Mouse (Mus musculus): ENCODE results near the gene Serpina3c. TPM values are rescaled to one million over a fixed set of nuclear protein-coding genes. Genes with fewer than 3 reads are reported as not detected.
A peak's percentile ranks its signal among the peaks of the same experiment; 100 is the strongest.
"Not testable (repeated sequence)": the region's sequence is repeated elsewhere in the genome, so short reads cannot be mapped to it uniquely, and the experiment has no call there.

The Serpina3c gene
- polyA plus RNA-seq, 1 experiment from 2014 or later: not detected

DNA sequence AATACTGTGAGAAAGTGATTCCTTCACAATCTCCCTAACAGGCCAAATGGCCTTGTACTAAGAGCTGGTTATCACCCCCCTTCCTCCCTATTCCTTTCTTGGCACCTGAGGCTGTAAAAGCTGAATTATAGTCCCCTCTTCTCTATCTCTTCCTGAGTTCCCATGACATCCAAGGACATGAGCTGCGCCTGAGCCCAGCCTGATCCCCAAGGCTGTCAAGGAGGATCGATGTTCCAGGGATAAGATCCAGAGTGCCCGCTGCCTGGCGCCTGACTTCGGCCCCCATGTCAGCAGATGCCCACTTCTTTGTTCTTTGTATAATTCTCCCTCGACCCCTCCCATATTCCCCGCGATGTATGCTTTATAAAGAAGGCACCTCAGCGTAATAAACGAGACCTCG lies 41.3 kb downstream of the Serpina3c start, which contains the start of gene Serpina3a:
Serpina3a (plus strand) TSS at position 392 of the 400 bp plus-strand sequence.
- H3K4me2 ChIP-seq; H3K4me1 ChIP-seq (replicated peaks); H3K4me3 ChIP-seq (replicated peaks); H3K36me3 ChIP-seq (replicated peaks); H3K9me3 ChIP-seq (replicated peaks); H3K27ac ChIP-seq (replicated peaks); ATAC-seq (ENCODE audit: insufficient read depth); H3K9ac ChIP-seq; H3K27me3 ChIP-seq: not testable (repeated sequence)
- WGBS (ENCODE audit: insufficient replicate concordance): 67% methylated on average over 11 of the region's 11 CpGs

DNA sequence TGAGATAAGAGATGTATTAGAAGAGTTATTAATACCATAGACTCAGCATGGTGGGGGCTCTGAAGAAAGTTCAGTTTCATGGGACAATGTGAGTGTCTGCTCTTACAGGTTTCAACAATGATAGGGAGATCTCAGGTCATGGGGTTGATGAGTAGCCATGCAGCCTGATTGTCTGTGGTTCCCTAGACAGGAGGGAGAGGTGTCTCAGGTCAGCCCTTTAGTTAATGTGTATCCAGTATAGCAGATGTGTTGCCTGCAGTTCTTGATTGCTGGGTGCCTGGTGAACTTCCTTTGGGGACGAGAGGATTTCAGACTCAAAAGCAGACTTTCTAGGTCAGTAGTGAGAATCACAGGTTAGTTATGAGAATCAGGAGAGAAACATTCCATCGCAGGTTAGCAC lies 45.2 kb downstream of the Serpina3c start:
- ATAC-seq (ENCODE audit: insufficient read depth): no peak
- Histone ChIP-seq H3K4me2 (no peak overlapping the region), H3K27me3 (no peaks in the 10 kb centered on the region), H3K4me1 (replicated peaks) (0 out of 2 replicates have a peak, but pooled peaks cover 10% of the 10 kb centered on the region), H3K9me3 (replicated peaks) (no peaks in the 10 kb centered on the region), H3K9ac (no peak overlapping the region), H3K4me3 (replicated peaks) (no peak overlapping the region), H3K27ac (replicated peaks) (no peak overlapping the region), H3K36me3 (replicated peaks) (no peaks in the 10 kb centered on the region)
- 51% methylated on average over 2 of the region's 2 CpGs for WGBS (ENCODE audit: insufficient replicate concordance)

DNA sequence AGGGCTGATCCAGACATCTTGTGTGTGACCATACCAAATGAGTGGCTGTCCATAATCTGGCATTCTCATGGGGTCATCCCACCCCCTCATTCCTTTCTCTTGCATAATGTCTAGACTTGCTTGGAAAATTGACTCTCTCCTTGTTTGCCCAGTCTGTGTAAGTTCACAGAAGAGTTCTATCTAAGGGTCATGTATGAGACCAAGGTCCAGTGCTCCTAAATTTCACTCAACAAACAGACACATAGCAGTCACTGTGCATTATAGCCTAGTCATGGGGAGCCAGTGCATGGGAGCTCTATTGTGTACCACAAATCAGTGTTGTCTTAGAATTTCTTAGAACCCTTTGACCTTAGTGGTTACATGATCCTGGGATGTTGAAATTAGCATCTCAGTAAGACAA lies 46.8 kb downstream of the Serpina3c start:
- Histone ChIP-seq H3K27ac (replicated peaks) (peak overlapping the region; percentile 38; the same call in 1 of the 2 replicates), H3K4me1 (replicated peaks) (0 out of 2 replicates have a peak, but pooled peaks cover 10% of the 10 kb centered on the region), H3K9me3 (replicated peaks) (no peaks in the 10 kb centered on the region), H3K9ac (no peak overlapping the region), H3K4me2 (no peak overlapping the region), H3K27me3 (no peaks in the 10 kb centered on the region), H3K4me3 (replicated peaks) (no peak overlapping the region), H3K36me3 (replicated peaks) (no peaks in the 10 kb centered on the region)
- ATAC-seq (ENCODE audit: insufficient read depth): peak; percentile 70

DNA sequence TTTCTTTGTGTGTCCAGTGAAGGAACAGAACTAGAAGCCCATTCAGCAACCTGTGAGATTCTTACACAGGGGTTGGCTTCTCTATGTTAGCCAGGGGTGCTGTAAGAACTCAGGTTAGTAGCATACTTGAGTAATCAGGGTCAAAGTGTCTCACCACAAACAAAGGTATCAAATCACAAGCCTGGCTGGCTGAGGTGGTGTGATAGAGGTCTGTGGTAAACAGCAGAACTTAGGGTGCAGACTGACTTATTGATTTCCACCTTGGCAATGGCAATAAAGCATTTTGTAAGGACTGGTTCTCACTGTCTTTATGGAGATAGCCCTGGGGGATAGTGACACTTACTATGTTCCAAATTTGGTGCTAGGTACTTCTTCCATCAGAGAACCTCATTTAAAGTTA lies 47.8 kb downstream of the Serpina3c start:
- 0 out of 2 replicates have a peak, but pooled peaks have one; percentile 32 for ATAC-seq (ENCODE audit: insufficient read depth)
- H3K36me3 ChIP-seq (replicated peaks): no peaks in the 10 kb centered on the region
- no peak overlapping the region for H3K9ac ChIP-seq
- H3K4me2 ChIP-seq: no peak overlapping the region
- H3K4me1 ChIP-seq (replicated peaks): 0 out of 2 replicates have a peak, but pooled peaks cover 10% of the 10 kb centered on the region
- H3K27me3 ChIP-seq: no peaks in the 10 kb centered on the region
- H3K27ac ChIP-seq (replicated peaks): peak overlapping the region; percentile 38
- no peaks in the 10 kb centered on the region for H3K9me3 ChIP-seq (replicated peaks)
- no peak overlapping the region for H3K4me3 ChIP-seq (replicated peaks)

DNA sequence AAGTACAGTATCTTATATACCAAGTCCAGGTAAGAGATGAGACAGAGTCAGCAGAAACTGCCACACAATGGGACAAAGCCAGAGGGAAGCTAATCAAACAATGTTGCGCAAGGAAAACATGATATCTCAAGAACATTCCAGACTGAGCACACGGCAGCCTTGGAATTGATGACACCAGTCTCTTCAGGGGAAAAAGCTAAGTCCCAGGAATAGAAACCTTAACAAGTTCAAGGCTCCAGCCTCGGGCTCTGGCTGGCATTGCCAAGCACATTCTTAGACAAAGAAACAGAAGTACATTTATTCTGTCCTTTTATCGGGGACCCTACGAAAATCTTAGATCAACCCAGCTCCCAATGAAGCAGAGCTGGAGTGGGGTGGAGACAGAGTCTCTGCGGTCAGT lies 52.9 kb downstream of the Serpina3c start, which contains the start of gene Serpina5:
Serpina5 (plus strand) TSS at position 346 of the 400 bp plus-strand sequence.
- Histone ChIP-seq H3K4me3 (replicated peaks) (no peak within 1 kb of the TSS), H3K27ac (replicated peaks) (no peak within 1 kb of the TSS)
- 61% methylated on average over 6 of the region's 6 CpGs for WGBS (ENCODE audit: insufficient replicate concordance)

More for the DNA sequence above, 52.9 kb downstream of the Serpina3c start, which contains the start of gene Serpina5:
- Histone ChIP-seq H3K9me3 (replicated peaks) (no peaks in the 10 kb centered on the region), H3K4me1 (replicated peaks) (no peaks in the 10 kb centered on the region), H3K36me3 (replicated peaks) (no peaks in the 10 kb centered on the region), H3K4me2 (no peak within 1 kb of the TSS), H3K27me3 (no peaks in the 10 kb centered on the region), H3K9ac (no peak within 1 kb of the TSS)
- no peak for ATAC-seq (ENCODE audit: insufficient read depth)

Other genes with a start within 250 kb of the Serpina3c start
- gene Serpina1c, start 249.0 kb downstream of the Serpina3c start, polyA plus RNA-seq (2015; fragmentation: Nextera tagmentation; extraction: Ambion mirVana): 365 and 458 TPM in 2 replicates
- 377 and 507 TPM in 2 replicates for gene Serpina1e, start 194.9 kb downstream of the Serpina3c start, polyA plus RNA-seq (2015; fragmentation: Nextera tagmentation; extraction: Ambion mirVana)
- 17.1 and 23.8 TPM in 2 replicates for gene Serpina11, start 163.9 kb downstream of the Serpina3c start, polyA plus RNA-seq (2015; fragmentation: Nextera tagmentation; extraction: Ambion mirVana)
- gene Serpina9, start 140.1 kb downstream of the Serpina3c start, polyA plus RNA-seq (2015; fragmentation: Nextera tagmentation; extraction: Ambion mirVana): not detected in 2 replicates
- 0.05 and 0.08 TPM in 2 replicates for gene Serpina12, start 109.4 kb downstream of the Serpina3c start, polyA plus RNA-seq (2015; fragmentation: Nextera tagmentation; extraction: Ambion mirVana)
- gene Serpina5, start 52.8 kb downstream of the Serpina3c start, polyA plus RNA-seq (2015; fragmentation: Nextera tagmentation; extraction: Ambion mirVana): 0.08 and 0.23 TPM in 2 replicates
- 0.09 TPM in 1 of 2 replicates, not detected in the other for gene Serpina3a, start 41.1 kb downstream of the Serpina3c start, polyA plus RNA-seq (2015; fragmentation: Nextera tagmentation; extraction: Ambion mirVana)
- gene Serpina3b, start 25.9 kb downstream of the Serpina3c start, polyA plus RNA-seq (2015; fragmentation: Nextera tagmentation; extraction: Ambion mirVana): 0.13 and 0.24 TPM in 2 replicates
- 0.29 and 0.31 TPM in 2 replicates for gene Serpina3f, start 60.7 kb upstream of the Serpina3c start, polyA plus RNA-seq (2015; fragmentation: Nextera tagmentation; extraction: Ambion mirVana)
- 2.2 and 2.3 TPM in 2 replicates for gene Serpina3g, start 82.4 kb upstream of the Serpina3c start, polyA plus RNA-seq (2015; fragmentation: Nextera tagmentation; extraction: Ambion mirVana)
- gene Serpina3i, start 109.3 kb upstream of the Serpina3c start, polyA plus RNA-seq (2015; fragmentation: Nextera tagmentation; extraction: Ambion mirVana): 0.14 and 0.17 TPM in 2 replicates
- not detected in 2 replicates for gene Serpina3j, start 160.7 kb upstream of the Serpina3c start, polyA plus RNA-seq (2015; fragmentation: Nextera tagmentation; extraction: Ambion mirVana)
- not detected in 2 replicates for gene Serpina3k, start 184.6 kb upstream of the Serpina3c start, polyA plus RNA-seq (2015; fragmentation: Nextera tagmentation; extraction: Ambion mirVana)
- gene Serpina3m, start 184.6 kb upstream of the Serpina3c start, polyA plus RNA-seq (2015; fragmentation: Nextera tagmentation; extraction: Ambion mirVana): 0.24 TPM in 1 of 2 replicates, not detected in the other

All from liver, embryonic 15.5 days (tissue).